Mouse (Mus musculus): ENCODE results near the gene Kcnip2. TPM values are rescaled to one million over a fixed set of nuclear protein-coding genes. Genes with fewer than 3 reads are reported as not detected.

Gene Kcnip2
- polyA plus RNA-seq, 1 experiment from 2014 or later, result 0.66 TPM

GRCm38 (mm10) chr19:45749243-45750043 is 66.4 kb downstream of the Kcnip2 start, which contains the start of gene Npm3:
TSS of gene Npm3 (minus strand) at chr19:45749591.
- WGBS (ENCODE audit: insufficient replicate concordance), result under 1% methylated on average over 59 of the region's 60 CpGs
- Histone ChIP-seq H3K4me1 (ENCODE audit: control insufficient read depth, insufficient read depth, low read length) (peaks cover 24% of the 10 kb centered on the region), H3K36me3 (ENCODE audit: control insufficient read depth, insufficient read depth, low read length) (peaks cover 15% of the 10 kb centered on the region), H3K4me3 (ENCODE audit: low read depth, low read length) (peak within 1 kb of the TSS; percentile 84), H3K9me3 (replicated peaks; ENCODE audit: control insufficient read depth, low read length) (no peaks in the 10 kb centered on the region), H3K27me3 (ENCODE audit: control insufficient read depth, insufficient read depth, low read length) (peaks cover 17% of the 10 kb centered on the region), H3K27ac (ENCODE audit: low read depth, low read length) (peak within 1 kb of the TSS; percentile 54), H3K4me2 (peak within 1 kb of the TSS; percentile 95), H3K9ac (ENCODE audit: low read depth, low read length) (peak within 1 kb of the TSS; percentile 84)
- peak; percentile 71; the same call in 1 of the 2 replicates for ATAC-seq (replicated peaks; ENCODE audit: insufficient number of reproducible peaks, low FRiP score, low TSS enrichment)

GRCm38 (mm10) chr19:45748691-45749242 is 67.1 kb downstream of the Kcnip2 start:
- H3K4me2 ChIP-seq, result peak overlapping the region; percentile 95
- peaks cover 11% of the 10 kb centered on the region for H3K36me3 ChIP-seq (ENCODE audit: control insufficient read depth, insufficient read depth, low read length)
- peak overlapping the region; percentile 84 for H3K4me3 ChIP-seq (ENCODE audit: low read depth, low read length)
- no peaks in the 10 kb centered on the region for H3K9me3 ChIP-seq (replicated peaks; ENCODE audit: control insufficient read depth, low read length)
- peaks cover 23% of the 10 kb centered on the region for H3K27me3 ChIP-seq (ENCODE audit: control insufficient read depth, insufficient read depth, low read length)
- WGBS (ENCODE audit: insufficient replicate concordance), result under 1% methylated on average over 32 of the region's 33 CpGs
- 0 out of 2 replicates have a peak overlapping the region, but pooled peaks have one; percentile 54 for H3K27ac ChIP-seq (ENCODE audit: low read depth, low read length)
- ATAC-seq (replicated peaks; ENCODE audit: insufficient number of reproducible peaks, low FRiP score, low TSS enrichment), result peak; percentile 46; the same call in 1 of the 2 replicates
- H3K9ac ChIP-seq (ENCODE audit: low read depth, low read length), result peak overlapping the region; percentile 84
- H3K4me1 ChIP-seq (ENCODE audit: control insufficient read depth, insufficient read depth, low read length), result peaks cover 24% of the 10 kb centered on the region

GRCm38 (mm10) chr19:45748206-45748605 is 67.7 kb downstream of the Kcnip2 start:
- H3K4me3 ChIP-seq (ENCODE audit: low read depth, low read length), result peak overlapping the region; percentile 84
- H3K27ac ChIP-seq (ENCODE audit: low read depth, low read length), result no peak overlapping the region
- 36% methylated on average over 9 of the region's 9 CpGs for WGBS (ENCODE audit: insufficient replicate concordance)
- peaks cover 8% of the 10 kb centered on the region for H3K36me3 ChIP-seq (ENCODE audit: control insufficient read depth, insufficient read depth, low read length)
- ATAC-seq (replicated peaks; ENCODE audit: insufficient number of reproducible peaks, low FRiP score, low TSS enrichment), result no peak
- H3K4me2 ChIP-seq, result peak overlapping the region; percentile 95
- H3K4me1 ChIP-seq (ENCODE audit: control insufficient read depth, insufficient read depth, low read length), result peaks cover 24% of the 10 kb centered on the region
- no peaks in the 10 kb centered on the region for H3K9me3 ChIP-seq (replicated peaks; ENCODE audit: control insufficient read depth, low read length)
- peaks cover 29% of the 10 kb centered on the region for H3K27me3 ChIP-seq (ENCODE audit: control insufficient read depth, insufficient read depth, low read length)
- peak overlapping the region; percentile 84; the same call in 1 of the 2 replicates for H3K9ac ChIP-seq (ENCODE audit: low read depth, low read length)

GRCm38 (mm10) chr19:45747028-45747867 is 68.6 kb downstream of the Kcnip2 start:
- no peaks in the 10 kb centered on the region for H3K9me3 ChIP-seq (replicated peaks; ENCODE audit: control insufficient read depth, low read length)
- 0 out of 2 replicates have a peak overlapping the region, but pooled peaks have one; percentile 16 for H3K9ac ChIP-seq (ENCODE audit: low read depth, low read length)
- peaks cover 24% of the 10 kb centered on the region for H3K4me1 ChIP-seq (ENCODE audit: control insufficient read depth, insufficient read depth, low read length)
- 11% methylated on average over 11 of the region's 11 CpGs for WGBS (ENCODE audit: insufficient replicate concordance)
- no peak for ATAC-seq (replicated peaks; ENCODE audit: insufficient number of reproducible peaks, low FRiP score, low TSS enrichment)
- no peak overlapping the region for H3K4me3 ChIP-seq (ENCODE audit: low read depth, low read length)
- no peak overlapping the region for H3K4me2 ChIP-seq
- H3K36me3 ChIP-seq (ENCODE audit: control insufficient read depth, insufficient read depth, low read length), result peaks cover 4% of the 10 kb centered on the region
- peaks cover 38% of the 10 kb centered on the region for H3K27me3 ChIP-seq (ENCODE audit: control insufficient read depth, insufficient read depth, low read length)
- no peak overlapping the region for H3K27ac ChIP-seq (ENCODE audit: low read depth, low read length)

GRCm38 (mm10) chr19:45746153-45747020 is 69.5 kb downstream of the Kcnip2 start:
- Histone ChIP-seq H3K4me2 (peak overlapping the region; percentile 57), H3K9me3 (replicated peaks; ENCODE audit: control insufficient read depth, low read length) (no peaks in the 10 kb centered on the region), H3K4me1 (ENCODE audit: control insufficient read depth, insufficient read depth, low read length) (peaks cover 31% of the 10 kb centered on the region), H3K4me3 (ENCODE audit: low read depth, low read length) (peak overlapping the region; percentile 27; the same call in 1 of the 2 replicates), H3K36me3 (ENCODE audit: control insufficient read depth, insufficient read depth, low read length) (no peaks in the 10 kb centered on the region), H3K9ac (ENCODE audit: low read depth, low read length) (no peak overlapping the region), H3K27ac (ENCODE audit: low read depth, low read length) (no peak overlapping the region), H3K27me3 (ENCODE audit: control insufficient read depth, insufficient read depth, low read length) (peaks cover 47% of the 10 kb centered on the region)
- 6% methylated on average over 29 of the region's 29 CpGs for WGBS (ENCODE audit: insufficient replicate concordance)
- 0 out of 2 replicates have a peak, but pooled peaks have one; percentile 24 for ATAC-seq (replicated peaks; ENCODE audit: insufficient number of reproducible peaks, low FRiP score, low TSS enrichment)

GRCm38 (mm10) chr19:45745344-45746152 is 70.3 kb downstream of the Kcnip2 start:
- H3K27ac ChIP-seq (ENCODE audit: low read depth, low read length), result no peak overlapping the region
- ATAC-seq (replicated peaks; ENCODE audit: insufficient number of reproducible peaks, low FRiP score, low TSS enrichment), result no peak
- peak overlapping the region; percentile 57 for H3K4me2 ChIP-seq
- peaks cover 55% of the 10 kb centered on the region for H3K27me3 ChIP-seq (ENCODE audit: control insufficient read depth, insufficient read depth, low read length)
- peaks cover 31% of the 10 kb centered on the region for H3K4me1 ChIP-seq (ENCODE audit: control insufficient read depth, insufficient read depth, low read length)
- H3K9ac ChIP-seq (ENCODE audit: low read depth, low read length), result no peak overlapping the region
- H3K9me3 ChIP-seq (replicated peaks; ENCODE audit: control insufficient read depth, low read length), result no peaks in the 10 kb centered on the region
- H3K4me3 ChIP-seq (ENCODE audit: low read depth, low read length), result peak overlapping the region; percentile 27
- WGBS (ENCODE audit: insufficient replicate concordance), result under 1% methylated on average over 32 of the region's 32 CpGs
- no peaks in the 10 kb centered on the region for H3K36me3 ChIP-seq (ENCODE audit: control insufficient read depth, insufficient read depth, low read length)

- H3K27me3 ChIP-seq (ENCODE audit: control insufficient read depth, insufficient read depth, low read length), result peaks cover 72% of the 10 kb centered on the region
- no peak overlapping the region for H3K27ac ChIP-seq (ENCODE audit: low read depth, low read length)
- H3K4me2 ChIP-seq, result no peak overlapping the region; the same call in 1 of the 2 replicates
- H3K4me3 ChIP-seq (ENCODE audit: low read depth, low read length), result no peak overlapping the region
- ATAC-seq (replicated peaks; ENCODE audit: insufficient number of reproducible peaks, low FRiP score, low TSS enrichment), result no peak
- peaks cover 30% of the 10 kb centered on the region for H3K4me1 ChIP-seq (ENCODE audit: control insufficient read depth, insufficient read depth, low read length)
- no peaks in the 10 kb centered on the region for H3K36me3 ChIP-seq (ENCODE audit: control insufficient read depth, insufficient read depth, low read length)
- no peaks in the 10 kb centered on the region for H3K9me3 ChIP-seq (replicated peaks; ENCODE audit: control insufficient read depth, low read length)
- H3K9ac ChIP-seq (ENCODE audit: low read depth, low read length), result no peak overlapping the region
- WGBS (ENCODE audit: insufficient replicate concordance), result 16% methylated on average over 7 of the region's 7 CpGs
Observed at GRCm38 (mm10) chr19:45743619-45744018, 72.2 kb downstream of the Kcnip2 start.

Measured in heart, embryonic 11.5 days (tissue).